Mouse (Mus musculus): ENCODE measurements around the gene Abca1.

Gene Abca1

GRCm38 (mm10) chr4:53121516-53122227, 38.0 kb downstream of the Abca1 start:
- in situ Hi-C loops (cut with MboI, MseI): loop anchor here (5.0 kb wide), 1 partner anchor 41 kb away; no protein-coding TSS in a partner anchor

- in situ Hi-C loops (cut with MboI, MseI): loop anchor here (5.0 kb wide), 1 partner anchor 41 kb away; no protein-coding TSS in a partner anchor
These were observed 38.6 kb downstream of the Abca1 start for GRCm38 (mm10) chr4:53121084-53121483.

- in situ Hi-C loops (cut with MboI, MseI): loop anchor here (5.0 kb wide), 1 partner anchor 42 kb away; no protein-coding TSS in a partner anchor
These were observed 39.5 kb downstream of the Abca1 start for GRCm38 (mm10) chr4:53120038-53120685.

GRCm38 (mm10) chr4:53118643-53119042, 41.1 kb downstream of the Abca1 start:
- in situ Hi-C loops (cut with MboI, MseI): no loop called here

GRCm38 (mm10) chr4:53117610-53118009, 42.1 kb downstream of the Abca1 start:
- in situ Hi-C loops (cut with MboI, MseI): no loop called here

- in situ Hi-C loops (cut with MboI, MseI): no loop called here
These were observed 42.6 kb downstream of the Abca1 start for GRCm38 (mm10) chr4:53117076-53117475.

GRCm38 (mm10) chr4:53115866-53116265, 43.8 kb downstream of the Abca1 start:
- in situ Hi-C loops (cut with MboI, MseI): no loop called here

GRCm38 (mm10) chr4:53115410-53115809, 44.3 kb downstream of the Abca1 start:
- in situ Hi-C loops (cut with MboI, MseI): no loop called here

GRCm38 (mm10) chr4:53111919-53112355, 47.8 kb downstream of the Abca1 start:
- in situ Hi-C loops (cut with MboI, MseI): loop anchor here (5.0 kb wide), 1 partner anchor 480 kb away; no protein-coding TSS in a partner anchor

GRCm38 (mm10) chr4:53110356-53110755, 49.3 kb downstream of the Abca1 start:
- in situ Hi-C loops (cut with MboI, MseI): loop anchor here (5.0 kb wide), 1 partner anchor 482 kb away; no protein-coding TSS in a partner anchor

- in situ Hi-C loops (cut with MboI, MseI): no loop called here
These were observed 50.2 kb downstream of the Abca1 start for GRCm38 (mm10) chr4:53109381-53109928.

- in situ Hi-C loops (cut with MboI, MseI): no loop called here
These were observed 51.5 kb downstream of the Abca1 start for GRCm38 (mm10) chr4:53108194-53108593.

- in situ Hi-C loops (cut with MboI, MseI): no loop called here
These were observed 53.0 kb downstream of the Abca1 start for GRCm38 (mm10) chr4:53106732-53107131.

- in situ Hi-C loops (cut with MboI, MseI): no loop called here
These were observed 53.6 kb downstream of the Abca1 start for GRCm38 (mm10) chr4:53106071-53106470.

- in situ Hi-C loops (cut with MboI, MseI): no loop called here
These were observed 55.1 kb downstream of the Abca1 start for GRCm38 (mm10) chr4:53104634-53105033.

GRCm38 (mm10) chr4:53102529-53102928, 57.2 kb downstream of the Abca1 start:
- in situ Hi-C loops (cut with MboI, MseI): no loop called here

GRCm38 (mm10) chr4:53101306-53101705, 58.4 kb downstream of the Abca1 start:
- in situ Hi-C loops (cut with MboI, MseI): no loop called here

- in situ Hi-C loops (cut with MboI, MseI): no loop called here
These were observed 59.2 kb downstream of the Abca1 start for GRCm38 (mm10) chr4:53100492-53100891.

GRCm38 (mm10) chr4:53094850-53095249, 64.8 kb downstream of the Abca1 start:
- in situ Hi-C loops (cut with MboI, MseI): no loop called here

- in situ Hi-C loops (cut with MboI, MseI): no loop called here
These were observed 65.4 kb downstream of the Abca1 start for GRCm38 (mm10) chr4:53094331-53094730.

- in situ Hi-C loops (cut with MboI, MseI): no loop called here
These were observed 66.1 kb downstream of the Abca1 start for GRCm38 (mm10) chr4:53093615-53094014.

- in situ Hi-C loops (cut with MboI, MseI): no loop called here
These were observed 70.1 kb downstream of the Abca1 start for GRCm38 (mm10) chr4:53089641-53090040.

GRCm38 (mm10) chr4:53088999-53089398, 70.7 kb downstream of the Abca1 start:
- in situ Hi-C loops (cut with MboI, MseI): no loop called here

Data from T-helper 1 cell (primary cell).